Mouse (Mus musculus) cortical plate, adult 2 months (tissue): ENCODE results near the gene Dlg5. TPM values are rescaled to one million over a fixed set of nuclear protein-coding genes. Genes with fewer than 3 reads are reported as not detected.

ENCODE experiments used
- H3K27ac ChIP-seq: fragments of 200-500 bp; 2 replicates; pipeline ENCODE4 v1.5.1; 2012; ENCODE audit warnings: low read length, control low read depth, inconsistent platforms; ENCODE audit not compliant: insufficient read depth
- H3K4me1 ChIP-seq: fragments of 200-500 bp; 2 replicates; pipeline ENCODE4 v1.6.1; 2011; ENCODE audit warnings: low read length; ENCODE audit not compliant: control insufficient read depth, insufficient read depth
- H3K4me3 ChIP-seq: fragments of 200-500 bp; 2 replicates; pipeline ENCODE4 v1.5.1; 2011; ENCODE audit warnings: mild to moderate bottlenecking, low read length, control low read depth; ENCODE audit not compliant: insufficient read depth
- CTCF ChIP-seq: fragments of 200-500 bp; IDR thresholded peaks from 2 replicates; pipeline ENCODE4 v1.5.1; 2011; ENCODE audit warnings: mild to moderate bottlenecking, control low read depth, low read length; ENCODE audit not compliant: insufficient read depth; ENCODE audit errors: extremely low read depth
- POLR2A ChIP-seq: fragments of 200-500 bp; IDR thresholded peaks from 2 replicates; pipeline ENCODE4 v1.6.1; 2011; ENCODE audit warnings: mild to moderate bottlenecking, low read length, control low read depth; ENCODE audit not compliant: insufficient read depth; ENCODE audit errors: extremely low read depth
- polyA plus RNA-seq: library from polyadenylated mRNA; depleted of rRNA; stranded (reverse); fragments of >200 nt; gene quantifications from 2 replicates; pipeline ENCODE4 v1.2.3, GENCODE M21; 2012

The Dlg5 gene
- polyA plus RNA-seq, 1 experiment, result 26.5 TPM

- Histone ChIP-seq H3K27ac (no peak overlapping the region), H3K4me3 (no peak overlapping the region), H3K4me1 (peaks cover 2% of the 10 kb centered on the region)
- no peak for TF ChIP-seq CTCF
- no peak for TF ChIP-seq POLR2A
Measured at GRCm38 (mm10) chr14:24176609-24177008, 69.1 kb downstream of the Dlg5 start.

DNA sequence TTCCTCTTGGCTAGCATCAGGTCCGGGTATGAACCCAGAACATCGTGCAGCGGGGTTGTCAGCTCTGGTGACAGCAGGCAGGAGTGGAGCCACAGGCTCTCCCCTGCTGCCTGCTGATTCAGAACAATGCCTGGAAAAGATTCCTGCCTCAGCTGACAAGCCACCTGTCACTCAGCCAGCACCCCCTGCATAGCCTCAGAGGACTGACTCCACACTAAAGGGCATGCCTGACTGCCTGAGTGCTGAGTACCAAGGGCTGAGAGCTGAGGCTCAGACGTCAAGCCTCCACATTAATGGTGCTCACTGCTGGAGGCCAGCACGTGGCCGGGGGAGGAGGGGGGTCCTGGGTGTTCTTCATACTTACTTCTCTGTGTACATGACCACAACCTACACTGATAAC is 72.4 kb downstream of the Dlg5 start:
- Histone ChIP-seq H3K27ac (no peak overlapping the region), H3K4me3 (no peak overlapping the region), H3K4me1 (peaks cover 2% of the 10 kb centered on the region)
- TF ChIP-seq CTCF, result no peak
- no peak for TF ChIP-seq POLR2A

DNA sequence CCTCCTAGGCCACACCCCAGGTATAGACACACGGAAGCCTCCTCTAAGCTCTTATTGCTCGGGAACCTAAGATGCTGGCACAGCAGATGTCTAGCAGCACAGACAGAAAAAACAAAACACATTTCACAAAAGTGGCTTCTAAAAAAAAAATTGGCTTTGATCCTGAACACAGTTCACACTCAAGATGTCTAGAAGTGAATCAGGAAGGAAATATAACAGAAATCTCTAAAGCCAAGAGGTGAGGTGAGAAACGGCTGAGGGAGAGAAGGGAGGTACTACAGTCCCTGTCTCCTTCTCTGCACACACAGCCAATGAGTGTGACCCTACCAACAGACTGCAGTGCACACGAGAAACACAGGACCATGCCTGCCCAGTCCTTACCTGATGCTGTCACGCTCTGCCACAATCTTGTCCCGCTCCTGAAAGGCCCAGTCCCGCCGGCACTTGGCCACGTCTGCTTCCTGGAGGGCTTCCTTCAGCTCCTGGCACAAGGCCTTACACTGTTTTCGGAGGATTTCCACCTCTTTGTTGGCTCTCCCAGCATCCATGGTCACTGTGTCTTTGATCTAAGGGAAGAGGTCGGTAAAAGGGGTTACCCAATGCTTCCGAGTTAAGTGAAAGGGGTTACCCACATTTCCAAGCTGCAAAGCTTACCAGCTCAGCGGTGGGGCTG is 73.9 kb downstream of the Dlg5 start:
- TF ChIP-seq POLR2A (no peak), CTCF (no peak)
- Histone ChIP-seq H3K27ac (no peak overlapping the region), H3K4me3 (no peak overlapping the region), H3K4me1 (peaks cover 2% of the 10 kb centered on the region)

- TF ChIP-seq POLR2A, result no peak
- no peak for TF ChIP-seq CTCF
- no peaks in the 10 kb centered on the region for H3K4me1 ChIP-seq
- no peak overlapping the region for H3K4me3 ChIP-seq
- no peak overlapping the region for H3K27ac ChIP-seq
Measured at GRCm38 (mm10) chr14:24166046-24166445, 79.7 kb downstream of the Dlg5 start.

GRCm38 (mm10) chr14:24164721-24165367 is 80.9 kb downstream of the Dlg5 start:
- TF ChIP-seq POLR2A, result no peak
- no peak for TF ChIP-seq CTCF
- no peak overlapping the region for H3K27ac ChIP-seq
- no peaks in the 10 kb centered on the region for H3K4me1 ChIP-seq
- no peak overlapping the region for H3K4me3 ChIP-seq

GRCm38 (mm10) chr14:24162856-24163255 is 82.9 kb downstream of the Dlg5 start:
- H3K4me1 ChIP-seq, result no peaks in the 10 kb centered on the region
- no peak overlapping the region for H3K27ac ChIP-seq
- TF ChIP-seq POLR2A (no peak), CTCF (no peak)

GRCm38 (mm10) chr14:24148892-24149291 is 96.8 kb downstream of the Dlg5 start:
- H3K4me1 ChIP-seq, result no peaks in the 10 kb centered on the region

More at GRCm38 (mm10) chr14:24162856-24163255, 82.9 kb downstream of the Dlg5 start:
- H3K4me3 ChIP-seq, result no peak overlapping the region

DNA sequence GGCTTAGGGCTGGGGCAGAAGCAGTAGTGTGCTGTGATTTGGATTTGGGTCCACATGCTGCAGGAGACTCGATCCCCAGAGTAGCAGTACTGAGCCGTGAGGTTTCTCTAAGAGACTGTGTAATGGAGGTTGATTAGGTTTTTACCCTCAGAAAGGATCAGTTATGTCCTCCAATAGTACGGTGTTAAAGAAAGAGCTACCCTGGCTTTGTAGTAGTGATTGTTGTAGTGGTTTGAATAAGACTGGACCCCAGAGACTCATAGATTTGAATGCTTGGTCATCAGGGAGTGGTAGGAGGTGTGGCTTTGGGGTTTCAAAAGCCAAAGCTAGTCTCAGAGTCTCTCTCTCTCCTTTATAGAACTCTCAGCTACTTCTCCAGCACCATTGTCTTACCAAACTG is 100.9 kb downstream of the Dlg5 start:
- TF ChIP-seq CTCF (no peak), POLR2A (no peak)
- Histone ChIP-seq H3K4me1 (peaks cover 2% of the 10 kb centered on the region; the same call in 1 of the 2 replicates), H3K4me3 (no peak overlapping the region), H3K27ac (no peak overlapping the region)

More at GRCm38 (mm10) chr14:24148892-24149291, 96.8 kb downstream of the Dlg5 start:
- Histone ChIP-seq H3K27ac (no peak overlapping the region), H3K4me3 (no peak overlapping the region)
- TF ChIP-seq CTCF (no peak), POLR2A (no peak)

DNA sequence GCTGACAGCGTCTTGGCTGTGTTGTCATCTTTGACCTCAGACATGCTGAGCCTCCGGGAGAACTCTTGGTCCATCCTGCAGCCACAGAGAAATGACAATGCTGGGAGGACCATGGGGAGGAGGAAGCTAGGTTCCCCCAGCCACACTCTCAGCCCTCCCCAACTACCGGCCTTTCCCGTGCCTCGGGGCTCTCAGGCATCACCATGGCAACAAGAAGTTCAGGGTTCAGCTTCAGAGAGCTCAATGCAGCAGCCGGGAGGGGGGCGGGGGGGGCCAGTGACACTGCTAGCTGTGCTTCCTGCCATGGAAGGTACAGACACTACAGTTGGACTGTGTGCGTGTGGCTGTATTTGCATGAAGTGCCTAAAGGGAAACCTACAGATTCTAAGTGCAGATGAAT is 101.3 kb downstream of the Dlg5 start:
- Histone ChIP-seq H3K27ac (no peak overlapping the region), H3K4me3 (no peak overlapping the region), H3K4me1 (peaks cover 2% of the 10 kb centered on the region; the same call in 1 of the 2 replicates)
- TF ChIP-seq CTCF, result no peak
- TF ChIP-seq POLR2A, result no peak

GRCm38 (mm10) chr14:24142926-24143430 is 102.7 kb downstream of the Dlg5 start:
- TF ChIP-seq POLR2A (no peak), CTCF (no peak)
- Histone ChIP-seq H3K4me3 (no peak overlapping the region), H3K27ac (no peak overlapping the region), H3K4me1 (peaks cover 2% of the 10 kb centered on the region; the same call in 1 of the 2 replicates)
